Mouse (Mus musculus) CH12.LX (cell line): Measurements from ENCODE around the gene Gla. TPM values are rescaled to one million over a fixed set of nuclear protein-coding genes. Genes with fewer than 3 reads are reported as not detected.
A peak's percentile ranks its signal among the peaks of the same experiment; 100 is the strongest.

Experiments
- DNase-seq: peaks from one replicate; pipeline ENCODE4 v3.0.0-alpha.2; 2013; ENCODE audit errors: extremely low read depth
- H3K27ac ChIP-seq: 2 replicates; pipeline ENCODE4 v1.5.1; 2012; ENCODE audit warnings: low read depth, mild to moderate bottlenecking, control low read depth, moderate library complexity; ENCODE audit not compliant: insufficient read depth
- H3K27me3 ChIP-seq: replicated peaks from 2 replicates; pipeline ENCODE3; 2012; ENCODE audit warnings: inconsistent platforms
- H3K36me3 ChIP-seq, 2 experiments: replicated peaks in 1 of 2; 2 replicates each; pipeline versions ENCODE3 to v1.6.1; 2012; ENCODE audit warnings: inconsistent platforms in 1 of 2, low read length in 1 of 2, mild to moderate bottlenecking in 1 of 2, mixed read lengths in 1 of 2, moderate library complexity in 1 of 2; ENCODE audit not compliant: control insufficient read depth in 1 of 2, insufficient read depth in 1 of 2
- H3K4me1 ChIP-seq, 2 experiments: 2 replicates each; pipeline ENCODE4 v1.6.1; 2012; ENCODE audit warnings: inconsistent platforms in 1 of 2, moderate library complexity in 1 of 2; ENCODE audit not compliant: insufficient read depth in 2 of 2, control insufficient read depth in 1 of 2
- H3K4me2 ChIP-seq: 2 replicates; pipeline ENCODE4 v1.6.1; 2012; ENCODE audit warnings: low read depth, mild to moderate bottlenecking, control low read depth; ENCODE audit not compliant: poor library complexity, insufficient read depth, severe bottlenecking
- H3K4me3 ChIP-seq, 3 experiments: fragments of 150-350 bp in 1 of 3; sonication (generic) in 1 of 3; replicated peaks in 1 of 3; 2 replicates each; pipeline versions ENCODE3 to v1.5.1; 2011 to 2012; ENCODE audit warnings: low read depth in 2 of 3, low read length in 2 of 3, mild to moderate bottlenecking in 2 of 3, moderate library complexity in 2 of 3, control low read depth in 1 of 3, improper control_type of control experiment in 1 of 3, inconsistent platforms in 1 of 3, mixed read lengths in 1 of 3; ENCODE audit not compliant: poor library complexity in 1 of 3
- H3K79me2 ChIP-seq: replicated peaks from 2 replicates; pipeline ENCODE4 v1.6.1; 2012; ENCODE audit warnings: mild to moderate bottlenecking, moderate library complexity; ENCODE audit not compliant: control insufficient read depth, poor library complexity, insufficient read depth, severe bottlenecking; ENCODE audit errors: extremely low read depth
- H3K9ac ChIP-seq: 2 replicates; pipeline ENCODE4 v1.6.1; 2012; ENCODE audit warnings: low read depth, mild to moderate bottlenecking, control low read depth, moderate library complexity; ENCODE audit not compliant: insufficient read depth
- H3K9me3 ChIP-seq: replicated peaks from 2 replicates; pipeline ENCODE3; 2012; ENCODE audit warnings: low read length, inconsistent platforms, mixed read lengths
- BHLHE40 ChIP-seq: IDR thresholded peaks from 2 replicates; pipeline ENCODE4 v1.6.1; 2011; ENCODE audit warnings: mild to moderate bottlenecking, low read depth, low read length, improper control_type of control experiment
- CHD1 ChIP-seq: IDR thresholded peaks from 2 replicates; pipeline ENCODE4 v1.6.1; 2012; ENCODE audit warnings: low read depth, low read length, improper control_type of control experiment, inconsistent platforms
- CTCF ChIP-seq, 2 experiments: IDR thresholded peaks in 1 of 2; conservative IDR thresholded peaks in 1 of 2; 2 replicates each; pipeline ENCODE4 v1.5.1; 2011 to 2012; ENCODE audit warnings: low read depth in 2 of 2, low read length in 2 of 2, improper control_type of control experiment in 1 of 2, inconsistent platforms in 1 of 2, mild to moderate bottlenecking in 1 of 2, moderate library complexity in 1 of 2
- ELF1 ChIP-seq: IDR thresholded peaks from 2 replicates; pipeline ENCODE4 v1.6.1; 2014; ENCODE audit warnings: low read depth, mild to moderate bottlenecking, inconsistent platforms, low read length, improper control_type of control experiment
- ETS1 ChIP-seq: conservative IDR thresholded peaks from 2 replicates; pipeline ENCODE4 v1.6.1; 2012; ENCODE audit warnings: low read depth, mild to moderate bottlenecking, inconsistent platforms, low read length, improper control_type of control experiment, moderate library complexity
- GABPA ChIP-seq: IDR thresholded peaks from 2 replicates; pipeline ENCODE4 v1.6.1; 2012; ENCODE audit warnings: low read depth, low read length, improper control_type of control experiment, inconsistent platforms; ENCODE audit not compliant: insufficient replicate concordance
- HCFC1 ChIP-seq: IDR thresholded peaks from 2 replicates; pipeline ENCODE4 v1.6.1; 2012; ENCODE audit warnings: low read depth, mild to moderate bottlenecking, inconsistent platforms, low read length, improper control_type of control experiment
- JUND ChIP-seq: conservative IDR thresholded peaks from 2 replicates; pipeline ENCODE4 v1.6.1; 2011; ENCODE audit warnings: low read depth, low read length, improper control_type of control experiment
- KAT2A ChIP-seq: IDR thresholded peaks from 2 replicates; pipeline ENCODE4 v1.6.1; 2012; ENCODE audit warnings: low read length, improper control_type of control experiment, inconsistent platforms; ENCODE audit not compliant: insufficient replicate concordance
- MAX ChIP-seq: IDR thresholded peaks from 2 replicates; pipeline ENCODE4 v1.6.1; 2011; ENCODE audit warnings: low read length, improper control_type of control experiment
- MAZ ChIP-seq: IDR thresholded peaks from 2 replicates; pipeline ENCODE4 v1.6.1; 2012; ENCODE audit warnings: low read depth, mild to moderate bottlenecking, inconsistent platforms, low read length, improper control_type of control experiment, moderate library complexity
- NRF1 ChIP-seq: IDR thresholded peaks from 2 replicates; pipeline ENCODE4 v1.6.1; 2014; ENCODE audit warnings: low read depth, mild to moderate bottlenecking, inconsistent platforms, low read length, improper control_type of control experiment, moderate library complexity
- PAX5 ChIP-seq: IDR thresholded peaks from 2 replicates; pipeline ENCODE4 v1.6.1; 2012; ENCODE audit warnings: low read length, inconsistent platforms, mixed read lengths
- POLR2A ChIP-seq: IDR thresholded peaks from 2 replicates; pipeline ENCODE4 v1.6.1; 2011; ENCODE audit warnings: low read depth, mild to moderate bottlenecking, improper control_type of control experiment, low read length
- POLR2AphosphoS2 ChIP-seq: IDR thresholded peaks from 2 replicates; pipeline ENCODE4 v1.6.1; 2011; ENCODE audit warnings: low read depth, low read length, improper control_type of control experiment
- RCOR1 ChIP-seq: conservative IDR thresholded peaks from 2 replicates; pipeline ENCODE4 v1.6.1; 2012; ENCODE audit warnings: low read depth, mild to moderate bottlenecking, inconsistent platforms, low read length, improper control_type of control experiment
- SIN3A ChIP-seq: IDR thresholded peaks from 2 replicates; pipeline ENCODE4 v1.6.1; 2012; ENCODE audit warnings: low read length, improper control_type of control experiment, inconsistent platforms
- TCF12 ChIP-seq: IDR thresholded peaks from 2 replicates; pipeline ENCODE4 v1.6.1; 2014; ENCODE audit warnings: low read depth, mild to moderate bottlenecking, inconsistent platforms, low read length, improper control_type of control experiment
- UBTF ChIP-seq: IDR thresholded peaks from 2 replicates; pipeline ENCODE4 v1.6.1; 2012; ENCODE audit warnings: low read depth, mild to moderate bottlenecking, inconsistent platforms, low read length, improper control_type of control experiment, moderate library complexity
- USF1 ChIP-seq: IDR thresholded peaks from 2 replicates; pipeline ENCODE4 v1.6.1; 2014; ENCODE audit warnings: low read depth, mild to moderate bottlenecking, inconsistent platforms, low read length, improper control_type of control experiment
- USF2 ChIP-seq: conservative IDR thresholded peaks from 2 replicates; pipeline ENCODE4 v1.6.1; 2011; ENCODE audit warnings: low read depth, low read length, improper control_type of control experiment
- dilution Hi-C: fragments of 300-500 bp; cut with MboI; formaldehyde crosslinking; loops from 2 replicates; pipeline ENCODE4 v1.14.3; 2020; ENCODE audit warnings: low sequenced_read_pairs; ENCODE audit not compliant: extremely low pct_unique_long_range_greater_than_20kb, extremely low pct_ligation_motif_present
- in situ Hi-C: fragments of 300-500 bp; cut with MboI; formaldehyde crosslinking; loops from 3 replicates; pipeline ENCODE4 v1.14.3; 2019; ENCODE audit warnings: low sequenced_read_pairs, low pct_ligation_motif_present, low pct_unique_long_range_greater_than_20kb, mixed read lengths
- polyA plus RNA-seq: library from polyadenylated mRNA; unstranded; fragments of >175 nt; gene quantifications from 2 replicates; pipeline ENCODE4 v1.2.1, GENCODE M21; 2012; ENCODE audit warnings: low read depth; ENCODE audit not compliant: insufficient read length
- total RNA-seq, 2 experiments: library from RNA; depleted of rRNA; stranded (reverse); fragments of 300-350 nt in 1 of 2; fragments of >200 nt in 1 of 2; gene quantifications; 2 replicates each; pipeline ENCODE4 v1.2.3; 2012 to 2014

Gene Gla
- total and polyA plus RNA-seq, 3 experiments, result 6.1 to 9.1 (median 8.6) TPM

DNA sequence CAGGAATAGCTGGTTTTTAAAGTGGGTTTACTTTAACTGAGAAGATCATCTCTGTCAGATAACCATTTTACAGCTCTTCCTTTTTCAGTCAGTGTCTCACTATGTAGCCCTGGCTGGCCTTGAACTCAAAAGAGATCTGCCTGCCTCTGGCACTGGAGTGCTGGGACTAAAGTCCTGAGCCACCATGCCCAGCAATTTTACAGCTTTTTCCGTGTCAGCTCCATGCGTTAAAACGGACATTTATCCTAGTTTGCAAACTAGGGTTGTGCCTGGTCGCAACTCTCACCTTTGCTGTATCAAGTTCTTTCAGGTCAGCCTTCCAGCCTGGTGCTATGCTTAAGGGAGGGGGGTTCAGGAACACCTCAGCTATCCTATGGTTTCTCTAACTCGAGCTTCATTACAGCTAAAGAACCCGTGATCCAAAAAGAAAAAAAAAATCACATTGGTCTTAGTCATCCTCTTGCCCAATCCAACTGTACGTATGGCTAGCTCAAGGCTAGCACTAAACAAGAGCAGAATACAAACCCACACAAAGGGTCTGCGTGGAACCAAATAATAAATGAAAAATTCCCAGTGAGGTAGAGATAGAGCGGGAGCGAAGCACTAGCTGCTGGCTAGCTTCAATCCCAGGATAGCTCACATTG lies 881 bp downstream of the Gla start:
- Histone ChIP-seq H3K4me1 (peaks cover 3 to 10% of the 10 kb centered on the region in 2 experiments; a peak in 2 of 4 replicates), H3K4me2 (peak overlapping the region; percentile 87), H3K4me3 (peak overlapping the region; percentile 61 to 81 (median 78)), H3K36me3 (peaks cover 0 to 11% of the 10 kb centered on the region in 2 experiments), H3K9me3 (no peaks in the 10 kb centered on the region), H3K27ac (no peak overlapping the region), H3K27me3 (no peaks in the 10 kb centered on the region), H3K79me2 (peaks cover 24% of the 10 kb centered on the region), H3K9ac (peak overlapping the region; percentile 76)
- DNase-seq, result no peak
- no peak for TF ChIP-seq ETS1
- TF ChIP-seq CHD1, result no peak
- no peak for TF ChIP-seq RCOR1
- TF ChIP-seq JUND, result no peak
- no peak for TF ChIP-seq HCFC1
- TF ChIP-seq TCF12, result no peak
- no peak for TF ChIP-seq POLR2AphosphoS2
- no peak for TF ChIP-seq CTCF (conservative IDR thresholded peaks at IDR 0.05 in 1 of 2, IDR thresholded peaks at IDR 0.05 in 1 of 2; ENCODE audit: low read depth in 2 of 2, low read length in 2 of 2)
- no peak for TF ChIP-seq USF2
- no peak for TF ChIP-seq UBTF
- no peak for TF ChIP-seq GABPA
- TF ChIP-seq MAX, result no peak
- no peak for TF ChIP-seq MAZ
- TF ChIP-seq ELF1, result no peak
- no peak for TF ChIP-seq USF1
- no peak for TF ChIP-seq SIN3A
- TF ChIP-seq BHLHE40, result no peak
- TF ChIP-seq NRF1, result no peak
- TF ChIP-seq POLR2A, result no peak
- TF ChIP-seq PAX5, result no peak
- dilution Hi-C loops, result no loop called here
- in situ Hi-C loops, result loop anchor here (10.0 kb wide), 1 partner anchor 65 kb away; no protein-coding TSS in a partner anchor

GRCm38 (mm10) chrX:134589836-134590235 lies 11.1 kb downstream of the Gla start:
- Histone ChIP-seq H3K4me1 (peaks cover 0 to 7% of the 10 kb centered on the region in 2 experiments; a peak in 1 of 4 replicates), H3K27me3 (no peaks in the 10 kb centered on the region), H3K27ac (no peak overlapping the region), H3K79me2 (peaks cover 18% of the 10 kb centered on the region), H3K4me2 (no peak overlapping the region), H3K4me3 (no peak overlapping the region), H3K36me3 (peaks cover 13 to 16% of the 10 kb centered on the region in 2 experiments), H3K9ac (no peak overlapping the region), H3K9me3 (no peaks in the 10 kb centered on the region)
- peak; percentile 40; the same call in 1 of the 2 replicates for TF ChIP-seq POLR2AphosphoS2
- no peak for TF ChIP-seq KAT2A
- TF ChIP-seq POLR2A, result peak; percentile 48
- dilution Hi-C loops (no loop called here), in situ Hi-C loops (no loop called here)
- DNase-seq, result no peak
